Mouse (Mus musculus) large intestine, adult 2 months (tissue): Measurements from ENCODE around the gene Prkrip1. TPM values are rescaled to one million over a fixed set of nuclear protein-coding genes. Genes with fewer than 3 reads are reported as not detected.
A peak's percentile ranks its signal among the peaks of the same experiment; 100 is the strongest.
"Not testable (repeated sequence)": the region's sequence is repeated elsewhere in the genome, so short reads cannot be mapped to it uniquely, and the experiment has no call there.

Source experiments
- DNase-seq: peaks from one replicate; pipeline ENCODE4 v3.0.0-alpha.2; 2012; ENCODE audit warnings: low read depth, low spot score
- WGBS: fragments of 180-500 bp; shearing (Covaris S2); methylation state at CpG from one replicate; pipeline ENCODE4 v1.1.7; 2018; 5-methylcytosine and 5-hydroxymethylcytosine counted together
- polyA plus RNA-seq: library from polyadenylated mRNA; depleted of rRNA; stranded (reverse); fragments of >200 nt; gene quantifications from 2 replicates; pipeline ENCODE4 v1.2.3, GENCODE M21; 2012

The Prkrip1 gene
- polyA plus RNA-seq, 1 experiment: 12.0 TPM

DNA sequence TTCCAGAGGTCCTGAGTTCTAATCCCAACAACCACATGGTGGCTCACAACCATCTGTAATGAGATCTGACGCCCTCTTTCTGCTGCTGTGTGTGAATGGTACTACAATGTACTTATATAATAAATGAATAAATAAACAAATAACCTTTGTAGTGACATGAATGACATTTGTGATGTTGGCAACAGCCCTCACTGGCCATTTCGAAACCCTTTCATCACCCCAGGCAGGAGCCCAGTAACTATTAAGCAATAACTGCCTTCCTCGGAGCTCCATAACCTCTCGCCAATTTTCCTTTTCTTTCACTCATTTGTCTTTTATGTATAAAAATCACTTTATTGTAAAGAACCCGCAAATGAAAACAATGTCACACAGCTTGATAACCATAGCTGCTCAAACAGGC lies 15.0 kb upstream of the Prkrip1 start:
- 60% methylated on average over 5 of the region's 5 CpGs for WGBS
- DNase-seq: no peak

DNA sequence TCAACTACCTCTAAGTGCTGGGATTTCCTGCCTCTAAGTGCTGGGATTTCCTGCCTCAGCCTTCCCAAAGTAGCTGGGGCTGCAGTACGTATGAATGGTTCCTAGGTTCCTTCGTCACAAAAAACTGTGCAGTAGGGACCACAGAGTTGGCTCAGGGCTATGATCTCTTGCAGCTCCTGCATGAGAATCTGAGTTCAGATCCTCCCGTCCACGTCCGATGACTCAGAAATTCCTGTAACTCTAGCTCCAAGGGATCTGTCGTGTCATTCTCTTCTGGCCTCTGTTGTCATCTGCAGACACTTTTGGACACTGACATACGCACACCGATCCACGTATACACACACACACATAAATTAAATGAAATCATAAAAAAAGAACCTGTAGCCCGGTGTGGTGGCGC lies 14.0 kb upstream of the Prkrip1 start:
- WGBS: 86% methylated on average over 11 of the region's 11 CpGs
- DNase-seq: no peak

DNA sequence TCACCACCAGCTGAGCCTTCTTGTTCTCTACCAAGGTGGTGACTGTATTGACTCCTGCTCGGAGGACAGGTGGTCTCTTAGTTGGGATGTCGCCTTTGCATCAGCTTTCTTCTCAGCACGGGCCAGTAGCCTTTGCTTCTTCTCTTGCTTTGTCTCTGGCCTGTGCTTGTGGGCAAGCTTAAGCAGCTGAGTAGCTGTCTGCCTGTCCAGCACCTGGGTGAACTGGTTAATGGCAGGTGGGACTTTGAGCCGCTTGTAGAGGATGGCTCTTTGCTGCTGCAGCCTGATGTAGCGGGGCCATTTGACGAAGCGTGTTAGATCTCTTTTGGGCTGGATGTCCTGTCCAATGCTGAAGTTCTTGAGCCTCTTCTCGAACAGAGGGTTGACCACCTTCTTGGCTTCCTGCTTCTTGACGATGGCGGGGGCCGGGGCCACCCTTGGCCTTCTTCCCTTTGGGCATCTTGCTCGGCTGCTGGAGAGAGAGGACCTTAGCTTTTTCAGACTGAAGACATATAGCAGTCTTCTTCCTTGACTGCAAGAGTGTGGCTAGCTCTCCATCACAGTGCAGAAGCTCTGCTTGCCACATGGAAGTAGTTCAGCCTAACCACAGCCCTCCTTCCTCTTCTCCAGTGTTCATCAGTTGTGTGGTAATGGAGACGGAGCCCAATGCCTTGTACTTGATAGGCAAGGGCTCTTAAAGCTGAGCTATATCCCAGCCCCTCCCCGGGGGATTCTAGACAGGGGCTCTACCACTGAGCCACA lies 12.8 kb upstream of the Prkrip1 start:
- DNase-seq: not testable (repeated sequence)
- 89% methylated on average over 14 of the region's 14 CpGs for WGBS

GRCm38 (mm10) chr5:136210549-136210948 lies 11.8 kb upstream of the Prkrip1 start:
- DNase-seq: no peak
- 57% methylated on average over 5 of the region's 5 CpGs for WGBS

DNA sequence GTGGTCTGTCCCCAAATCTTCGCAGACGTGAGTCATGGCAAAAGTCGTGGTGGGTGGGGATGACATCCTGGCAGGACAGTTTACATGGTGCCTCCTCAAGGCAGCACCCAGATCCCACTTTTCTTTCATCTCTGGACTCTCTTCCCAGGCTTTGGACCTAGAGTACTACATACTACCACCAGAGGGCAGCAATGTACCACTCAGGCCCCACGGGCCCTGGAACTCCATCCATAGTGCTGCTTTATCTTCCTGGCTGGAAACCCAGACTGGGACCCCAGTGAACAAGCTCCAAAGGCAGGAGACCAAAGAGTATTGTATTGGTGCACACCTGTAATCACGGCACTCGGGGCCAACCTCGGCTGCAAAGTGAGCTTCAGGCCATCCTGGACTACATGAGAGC lies 3.1 kb upstream of the Prkrip1 start:
- no peak for DNase-seq
- 35% methylated on average over 7 of the region's 7 CpGs for WGBS

GRCm38 (mm10) chr5:136199526-136199925 lies 763 bp upstream of the Prkrip1 start:
- 23% methylated on average over 11 of the region's 11 CpGs for WGBS

DNA sequence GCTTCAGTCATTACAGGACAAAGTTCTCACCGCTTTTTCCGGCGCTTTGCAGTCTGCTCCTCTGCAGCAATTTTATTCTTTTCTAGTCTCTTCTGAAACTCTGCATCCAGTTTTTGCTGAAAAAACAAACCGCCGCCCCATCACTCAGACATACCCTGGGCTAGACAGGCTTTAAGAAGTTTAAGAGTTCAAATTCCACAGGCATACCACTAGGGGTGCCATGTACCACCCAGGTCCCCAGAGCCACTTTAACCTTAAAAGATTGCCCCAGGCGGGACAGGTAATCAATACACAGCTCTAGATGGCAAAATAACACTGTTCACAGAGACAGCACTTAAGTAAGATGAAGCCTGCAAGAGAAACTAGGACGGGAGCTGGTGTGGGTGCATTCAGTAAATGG lies 6.9 kb downstream of the Prkrip1 start:
- WGBS: 58% methylated on average over 7 of the region's 7 CpGs

More at GRCm38 (mm10) chr5:136199526-136199925, 763 bp upstream of the Prkrip1 start:
- no peak for DNase-seq

GRCm38 (mm10) chr5:136186723-136187122 lies 12.0 kb downstream of the Prkrip1 start:
- WGBS: 25% methylated on average over 4 of the region's 4 CpGs

More for the DNA sequence above, 6.9 kb downstream of the Prkrip1 start:
- no peak for DNase-seq

GRCm38 (mm10) chr5:136183766-136184165 lies 15.0 kb downstream of the Prkrip1 start:
- no peak for DNase-seq
- 87% methylated on average over 7 of the region's 7 CpGs for WGBS

More at GRCm38 (mm10) chr5:136186723-136187122, 12.0 kb downstream of the Prkrip1 start:
- DNase-seq: no peak

- 91% methylated on average over 4 of the region's 4 CpGs for WGBS
- no peak for DNase-seq
Observed at GRCm38 (mm10) chr5:136182830-136183229, 15.9 kb downstream of the Prkrip1 start.

GRCm38 (mm10) chr5:136182049-136182448 lies 16.7 kb downstream of the Prkrip1 start:
- 91% methylated on average over 6 of the region's 6 CpGs for WGBS

DNA sequence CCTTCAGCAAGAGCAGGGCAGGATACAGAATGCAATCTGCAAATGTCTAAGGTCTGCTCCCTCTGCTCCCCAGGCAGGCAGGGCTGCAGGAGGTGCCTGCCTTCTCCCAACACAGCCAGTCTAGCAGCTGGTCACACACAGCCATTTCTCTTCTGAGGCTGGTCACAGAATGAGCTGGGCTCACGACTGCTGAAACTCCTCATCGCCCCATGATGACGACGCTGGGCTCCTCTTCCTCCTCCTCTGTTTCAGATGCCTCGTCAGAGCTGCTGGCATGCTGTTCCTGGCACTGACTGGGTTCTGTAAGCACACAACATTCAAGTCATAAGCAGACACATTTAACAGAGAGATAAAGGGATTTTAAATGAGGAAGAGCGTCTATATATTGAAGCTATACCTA lies 17.6 kb downstream of the Prkrip1 start:
- no peak for DNase-seq
- 89% methylated on average over 6 of the region's 6 CpGs for WGBS

More at GRCm38 (mm10) chr5:136182049-136182448, 16.7 kb downstream of the Prkrip1 start:
- no peak for DNase-seq

- 71% methylated on average over 5 of the region's 5 CpGs for WGBS
- no peak for DNase-seq
Observed at GRCm38 (mm10) chr5:136179594-136179993, 19.2 kb downstream of the Prkrip1 start.

GRCm38 (mm10) chr5:136173606-136174463 lies 24.9 kb downstream of the Prkrip1 start:
- WGBS: 5% methylated on average over 9 of the region's 9 CpGs
- peak; percentile 89 for DNase-seq

DNA sequence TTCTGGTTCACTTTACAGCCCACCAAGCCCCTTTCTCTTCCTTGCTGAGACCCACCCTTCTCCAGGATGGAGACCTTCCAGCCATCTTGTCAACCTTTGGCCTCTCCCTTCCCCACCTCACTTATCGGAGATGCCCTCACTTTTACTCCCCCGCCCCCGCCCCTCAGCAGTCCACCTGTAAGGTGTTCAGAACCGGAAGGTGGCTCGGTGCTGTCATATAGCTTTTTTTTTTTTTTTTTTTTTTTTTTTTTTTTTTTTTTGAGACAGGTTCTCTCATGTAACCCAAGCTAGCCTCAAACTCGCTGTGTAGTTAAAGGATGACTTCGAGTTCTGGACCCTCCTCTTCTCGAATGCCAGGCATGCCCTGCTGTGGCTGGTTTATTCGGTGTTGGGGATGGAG lies 25.8 kb downstream of the Prkrip1 start:
- no peak for DNase-seq
- 29% methylated on average over 9 of the region's 9 CpGs for WGBS

- 11% methylated on average over 17 of the region's 17 CpGs for WGBS
- DNase-seq: peak; percentile 48
Observed at GRCm38 (mm10) chr5:136171363-136172341, 27.1 kb downstream of the Prkrip1 start.

GRCm38 (mm10) chr5:136170512-136171362 lies 28.0 kb downstream of the Prkrip1 start, which contains the start of gene Orai2:
Gene Orai2 (minus strand): TSS chr5:136170713.
- WGBS: under 1% methylated on average over 48 of the region's 49 CpGs
- no peak for DNase-seq
